Mouse (Mus musculus) midbrain, embryonic 14.5 days (tissue): ENCODE results near the gene Stk32c. TPM values are rescaled to one million over a fixed set of nuclear protein-coding genes. Genes with fewer than 3 reads are reported as not detected.
A peak's percentile ranks its signal among the peaks of the same experiment; 100 is the strongest.

Experiments used
- ATAC-seq: fragments of 200-750 bp; cut with Nextera tagmentation; 2 replicates; pipeline ENCODE4 v1.8.0; 2017; ENCODE audit warnings: moderate number of reproducible peaks, moderate library complexity; ENCODE audit not compliant: low FRiP score, low TSS enrichment
- DNase-seq: peaks from one replicate; pipeline ENCODE4 v3.0.0-alpha.2; 2015
- H3K27ac ChIP-seq: fragments of 300-500 bp; sonication (generic); replicated peaks from 2 replicates; pipeline ENCODE4 v1.5.1; 2014; ENCODE audit warnings: mild to moderate bottlenecking, low read depth, low read length, moderate library complexity
- H3K27me3 ChIP-seq: fragments of 300-500 bp; sonication (generic); 2 replicates; pipeline ENCODE4 v1.6.1; 2014; ENCODE audit warnings: low read length, control low read depth, mixed read lengths; ENCODE audit not compliant: control insufficient read depth, insufficient read depth
- H3K36me3 ChIP-seq: fragments of 300-500 bp; sonication (generic); 2 replicates; pipeline ENCODE4 v1.6.1; 2014; ENCODE audit warnings: low read length, control low read depth; ENCODE audit not compliant: control insufficient read depth, insufficient read depth
- H3K4me1 ChIP-seq: fragments of 300-500 bp; sonication (generic); 2 replicates; pipeline ENCODE4 v1.6.1; 2014; ENCODE audit warnings: mild to moderate bottlenecking, antibody characterized with exemption, low read length, control low read depth; ENCODE audit not compliant: control insufficient read depth, insufficient read depth
- H3K4me2 ChIP-seq: fragments of 300-500 bp; sonication (generic); 2 replicates; pipeline ENCODE4 v1.6.1; 2014; ENCODE audit warnings: mild to moderate bottlenecking, low read length, moderate library complexity
- H3K4me3 ChIP-seq: fragments of 300-500 bp; sonication (generic); replicated peaks from 2 replicates; pipeline ENCODE4 v1.5.1; 2014; ENCODE audit warnings: low read depth, low read length
- H3K9ac ChIP-seq: fragments of 300-500 bp; sonication (generic); replicated peaks from 2 replicates; pipeline ENCODE4 v1.6.1; 2014; ENCODE audit warnings: mild to moderate bottlenecking, low read length, moderate library complexity
- H3K9me3 ChIP-seq: fragments of 300-500 bp; sonication (generic); 2 replicates; pipeline ENCODE4 v1.6.1; 2016; ENCODE audit warnings: low read length, control low read depth, mixed read lengths; ENCODE audit not compliant: control insufficient read depth
- WGBS: fragments of 180-500 bp; shearing (Covaris S2); extraction: QIAGEN DNeasy Blood & Tissue Kit; methylation state at CpG from one replicate; pipeline ENCODE4 v1.1.7; 2014; 5-methylcytosine and 5-hydroxymethylcytosine counted together
- polyA plus RNA-seq: library from polyadenylated mRNA; unstranded; fragments of >200 nt; fragmentation: Nextera tagmentation; extraction: Ambion mirVana; gene quantifications from 2 replicates; pipeline ENCODE4 v1.2.1, GENCODE M21; 2014

Stk32c gene
- polyA plus RNA-seq, 1 experiment from 2014 or later: 0.99 TPM

DNA sequence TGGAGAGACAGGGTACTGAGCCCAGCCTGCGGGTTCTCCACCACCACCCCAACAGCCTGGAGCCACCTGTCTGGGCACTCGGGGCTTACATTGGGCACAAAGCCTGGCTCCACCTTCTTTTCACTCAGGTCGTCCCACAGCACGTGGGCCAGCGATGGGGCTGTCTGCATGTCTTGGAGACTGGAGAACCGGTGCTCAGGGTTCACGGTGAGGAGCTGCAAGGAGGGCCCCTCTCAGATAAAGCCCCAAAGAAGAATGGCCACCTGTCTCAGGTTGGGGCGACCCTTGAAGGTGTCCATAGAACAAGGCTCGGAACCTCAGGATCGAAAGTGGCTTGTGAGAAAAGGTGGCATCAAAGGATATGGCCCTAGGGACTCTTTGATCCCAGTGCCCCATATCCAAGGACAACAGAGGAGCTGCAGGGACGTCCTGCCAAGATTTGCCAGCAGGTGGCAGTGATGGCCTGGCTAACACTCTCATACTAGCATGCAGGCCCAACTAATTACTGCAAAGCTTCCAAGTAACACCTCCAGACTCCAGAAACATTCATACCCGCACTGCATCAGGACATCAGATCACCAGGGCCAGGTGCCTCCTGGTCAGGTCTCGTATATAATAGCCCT lies 93.8 kb downstream of the Stk32c start:
- WGBS: 42% methylated on average over 13 of the region's 13 CpGs
- no peak overlapping the region for H3K9ac ChIP-seq

DNA sequence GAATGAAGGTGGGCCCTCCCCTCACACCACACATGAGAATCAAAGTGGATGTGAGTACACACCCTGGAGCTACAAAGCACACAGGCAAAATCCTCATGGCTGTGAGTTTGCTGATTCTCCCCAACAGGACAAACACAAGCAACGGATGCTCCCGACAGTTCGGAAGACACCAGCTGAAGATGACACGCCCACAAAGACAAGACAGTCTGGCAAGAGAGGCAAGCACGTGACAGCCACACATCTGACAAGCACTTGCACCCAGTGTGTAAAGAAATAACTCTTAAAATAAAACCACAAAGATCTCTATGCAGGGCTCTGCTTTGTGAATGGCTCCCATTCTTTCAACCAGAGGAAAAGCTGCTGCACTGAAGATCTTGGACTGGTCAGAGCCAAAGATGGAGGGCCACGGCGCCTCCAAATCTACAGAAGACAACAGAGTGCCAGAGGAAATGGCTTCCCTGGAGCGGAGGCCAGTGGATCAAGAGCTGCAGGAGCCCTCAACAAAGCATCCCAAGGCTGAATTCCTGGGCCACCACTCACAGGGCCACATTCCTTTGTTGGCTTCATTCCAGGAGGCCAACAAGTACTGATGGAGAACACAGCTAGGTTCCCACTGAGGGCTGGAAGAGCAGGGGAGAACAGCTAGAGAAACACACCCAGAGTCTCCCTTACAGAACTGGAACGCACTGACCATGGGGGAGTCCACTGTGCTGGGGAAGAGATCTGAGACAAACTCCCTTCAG lies 105.0 kb downstream of the Stk32c start:
- Histone ChIP-seq H3K4me2 (no peak overlapping the region), H3K4me1 (no peaks in the 10 kb centered on the region), H3K27ac (no peak overlapping the region), H3K27me3 (no peaks in the 10 kb centered on the region), H3K9ac (no peak overlapping the region), H3K9me3 (no peaks in the 10 kb centered on the region), H3K36me3 (no peaks in the 10 kb centered on the region), H3K4me3 (no peak overlapping the region)
- ATAC-seq (no peak), DNase-seq (no peak)
- WGBS: 88% methylated on average over 9 of the region's 9 CpGs

More for the DNA sequence above, 93.8 kb downstream of the Stk32c start:
- Histone ChIP-seq H3K27me3 (no peaks in the 10 kb centered on the region), H3K4me3 (no peak overlapping the region), H3K4me2 (no peak overlapping the region), H3K27ac (no peak overlapping the region), H3K9me3 (no peaks in the 10 kb centered on the region), H3K4me1 (no peaks in the 10 kb centered on the region), H3K36me3 (no peaks in the 10 kb centered on the region)
- DNase-seq (peak; percentile 92), ATAC-seq (peak; percentile 48; the same call in 1 of the 2 replicates)

DNA sequence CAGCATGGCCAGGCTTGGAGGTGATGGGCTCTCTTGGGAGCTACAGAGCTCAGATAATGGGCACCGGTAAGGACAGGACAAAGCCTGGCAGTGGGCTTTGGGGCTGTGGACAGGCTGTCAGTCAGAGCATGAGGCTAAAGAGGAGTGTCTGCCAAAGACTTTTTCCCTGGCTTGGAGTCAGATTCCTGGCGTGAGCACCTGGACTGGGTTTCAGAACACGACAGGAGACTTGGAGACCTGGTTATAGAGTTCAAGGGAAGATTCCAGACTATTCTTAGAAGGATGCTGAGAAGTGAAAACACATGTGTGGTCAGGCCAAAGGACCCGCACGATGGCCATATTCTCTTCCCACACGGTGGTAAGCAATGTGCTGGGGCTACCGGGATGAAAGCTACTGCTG lies 107.4 kb downstream of the Stk32c start:
- 88% methylated on average over 7 of the region's 7 CpGs for WGBS
- no peak overlapping the region for H3K27ac ChIP-seq

DNA sequence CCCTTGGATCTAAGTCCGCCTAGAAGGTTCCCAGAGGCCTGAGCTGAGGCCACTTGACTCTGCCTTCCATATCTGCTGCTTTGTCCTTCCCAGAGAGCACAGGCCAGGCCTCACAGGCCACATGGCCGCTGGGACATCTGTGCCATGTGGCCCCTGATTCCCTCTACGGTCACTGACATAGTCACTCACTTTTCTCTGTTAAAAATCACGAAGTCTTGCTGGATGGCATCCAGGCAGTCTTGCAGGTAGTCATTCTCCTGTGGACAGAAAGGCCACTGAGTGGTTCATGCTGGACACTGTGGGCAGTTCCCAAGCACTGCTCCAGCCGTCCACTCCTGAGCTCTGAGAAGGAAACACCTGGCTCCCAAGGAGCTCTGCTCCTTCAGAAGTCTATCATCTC lies 108.0 kb downstream of the Stk32c start:
- Histone ChIP-seq H3K27me3 (no peaks in the 10 kb centered on the region), H3K9me3 (no peaks in the 10 kb centered on the region), H3K27ac (no peak overlapping the region), H3K9ac (no peak overlapping the region), H3K4me1 (no peaks in the 10 kb centered on the region), H3K4me2 (no peak overlapping the region), H3K36me3 (peaks cover 17% of the 10 kb centered on the region), H3K4me3 (no peak overlapping the region)
- ATAC-seq (no peak), DNase-seq (no peak)
- 81% methylated on average over 5 of the region's 5 CpGs for WGBS

More for the DNA sequence above, 107.4 kb downstream of the Stk32c start:
- Histone ChIP-seq H3K36me3 (peaks cover 10% of the 10 kb centered on the region), H3K9me3 (no peaks in the 10 kb centered on the region), H3K4me1 (no peaks in the 10 kb centered on the region), H3K9ac (no peak overlapping the region), H3K4me2 (no peak overlapping the region), H3K27me3 (no peaks in the 10 kb centered on the region), H3K4me3 (no peak overlapping the region)
- ATAC-seq (no peak), DNase-seq (no peak)

DNA sequence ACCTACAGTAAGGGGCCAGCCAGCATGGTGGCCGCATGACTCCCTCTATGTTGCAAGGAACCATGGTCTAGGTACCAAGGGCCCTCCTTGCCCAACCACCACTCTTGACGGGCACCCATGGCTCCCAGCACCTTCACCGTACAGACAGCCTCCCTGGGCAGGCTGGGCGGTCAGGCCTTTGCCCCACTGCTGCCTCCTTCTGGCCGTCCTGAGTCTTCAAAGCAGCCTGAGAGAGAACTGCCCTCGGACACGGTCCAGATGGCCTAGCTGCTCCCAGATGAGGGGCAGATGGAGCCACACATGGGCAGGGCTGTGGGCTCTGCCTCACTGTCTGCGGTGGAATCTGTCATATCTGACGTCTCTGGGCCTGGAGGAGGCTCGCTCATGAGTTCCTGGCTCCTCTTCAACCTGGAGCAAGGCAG lies 109.1 kb downstream of the Stk32c start:
- peak; percentile 57; the same call in 1 of the 2 replicates for ATAC-seq

DNA sequence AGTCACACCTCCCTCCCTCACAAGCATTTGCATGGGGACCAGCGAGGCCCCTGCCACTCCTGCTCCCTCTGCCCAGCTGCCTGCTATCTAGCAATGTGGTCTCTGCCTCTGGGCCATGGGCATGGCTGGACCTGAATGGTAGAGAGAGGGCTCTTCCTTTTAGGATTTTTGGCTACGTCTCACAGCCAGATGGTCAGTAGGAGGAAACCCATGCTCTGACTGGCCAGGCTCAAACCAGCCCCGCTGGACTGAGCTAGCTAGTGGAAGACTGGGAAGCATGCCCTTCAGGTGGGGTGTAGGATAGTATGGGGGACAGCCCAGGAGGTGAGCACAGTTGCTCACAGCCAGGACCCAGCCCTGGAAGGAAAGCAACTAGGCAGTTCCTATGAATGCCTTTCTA lies 111.3 kb downstream of the Stk32c start:
- H3K27ac ChIP-seq: no peak overlapping the region
- no peaks in the 10 kb centered on the region for H3K27me3 ChIP-seq
- 78% methylated on average over 3 of the region's 3 CpGs for WGBS

More for the DNA sequence above, 109.1 kb downstream of the Stk32c start:
- no peak overlapping the region for H3K4me3 ChIP-seq
- no peaks in the 10 kb centered on the region for H3K27me3 ChIP-seq
- DNase-seq: no peak
- 67% methylated on average over 10 of the region's 10 CpGs for WGBS
- no peak overlapping the region for H3K9ac ChIP-seq
- no peaks in the 10 kb centered on the region for H3K9me3 ChIP-seq
- no peak overlapping the region for H3K27ac ChIP-seq
- H3K4me2 ChIP-seq: no peak overlapping the region
- H3K4me1 ChIP-seq: no peaks in the 10 kb centered on the region
- H3K36me3 ChIP-seq: peaks cover 26% of the 10 kb centered on the region

DNA sequence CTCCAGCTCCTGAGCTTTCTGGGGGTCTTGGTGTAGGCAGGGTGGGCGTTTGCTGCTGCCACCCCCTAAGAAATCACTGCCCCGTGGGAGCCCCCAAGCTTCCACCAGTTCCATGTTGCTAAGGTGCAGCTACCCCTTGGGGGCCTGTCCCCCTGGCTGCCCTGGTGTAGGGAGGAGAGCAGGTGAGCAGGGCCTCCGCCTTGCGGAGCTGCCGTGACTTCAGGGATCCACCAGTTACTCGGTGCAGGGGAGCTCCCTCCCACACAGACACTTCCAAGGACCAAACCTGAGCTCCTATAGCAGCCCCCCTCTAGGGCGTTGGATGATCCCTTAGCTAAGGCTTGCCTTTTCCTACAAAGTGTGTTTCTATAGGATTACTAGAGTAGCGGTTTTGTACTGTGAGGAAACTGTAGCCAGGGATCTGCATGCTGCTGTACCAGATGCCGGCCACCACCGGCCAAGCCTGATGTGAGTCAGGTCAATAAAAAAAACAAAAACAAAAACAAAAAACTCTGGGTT lies 111.8 kb downstream of the Stk32c start:
- DNase-seq (no peak), ATAC-seq (no peak)
- Histone ChIP-seq H3K27me3 (no peaks in the 10 kb centered on the region), H3K4me3 (no peak overlapping the region), H3K4me2 (no peak overlapping the region), H3K36me3 (peaks cover 47% of the 10 kb centered on the region), H3K27ac (no peak overlapping the region), H3K9me3 (no peaks in the 10 kb centered on the region), H3K9ac (no peak overlapping the region), H3K4me1 (no peaks in the 10 kb centered on the region)
- 74% methylated on average over 10 of the region's 10 CpGs for WGBS

More for the DNA sequence above, 111.3 kb downstream of the Stk32c start:
- no peak overlapping the region for H3K9ac ChIP-seq
- peaks cover 42% of the 10 kb centered on the region for H3K36me3 ChIP-seq
- H3K4me3 ChIP-seq: no peak overlapping the region
- H3K9me3 ChIP-seq: no peaks in the 10 kb centered on the region
- ATAC-seq (no peak), DNase-seq (no peak)
- H3K4me2 ChIP-seq: no peak overlapping the region
- H3K4me1 ChIP-seq: no peaks in the 10 kb centered on the region

DNA sequence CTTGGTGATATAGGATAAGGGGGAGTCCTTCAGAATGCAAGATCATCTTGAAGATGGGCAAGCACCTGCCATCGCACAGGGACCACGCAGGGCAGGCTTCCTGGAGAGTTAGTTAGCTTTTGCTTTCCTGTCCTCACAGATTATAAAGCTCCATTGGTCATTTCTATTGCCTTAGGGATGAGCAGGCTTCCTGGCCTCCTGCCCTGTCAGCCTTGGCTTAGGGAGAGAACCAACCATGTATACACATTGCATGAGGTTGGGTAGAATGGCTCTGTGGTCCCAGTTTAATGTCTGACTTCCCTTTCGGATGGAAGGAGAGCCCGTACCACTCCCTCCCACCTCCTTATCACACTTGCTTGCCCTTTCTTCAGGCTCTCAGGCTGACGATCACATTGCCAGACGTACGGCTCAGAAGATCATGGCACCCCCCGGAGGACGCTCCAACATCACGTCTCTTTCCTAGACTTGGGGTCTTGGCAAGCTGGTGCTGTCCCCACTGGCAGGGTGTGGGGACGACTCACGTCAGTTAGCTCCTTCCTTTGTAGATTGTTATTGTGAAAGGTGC lies 112.5 kb downstream of the Stk32c start:
- DNase-seq (no peak), ATAC-seq (no peak)
- 71% methylated on average over 12 of the region's 12 CpGs for WGBS
- H3K27ac ChIP-seq: no peak overlapping the region
- no peaks in the 10 kb centered on the region for H3K27me3 ChIP-seq
- peaks cover 53% of the 10 kb centered on the region for H3K36me3 ChIP-seq
- H3K4me1 ChIP-seq: no peaks in the 10 kb centered on the region
- H3K9me3 ChIP-seq: no peaks in the 10 kb centered on the region
- H3K9ac ChIP-seq: no peak overlapping the region
- no peak overlapping the region for H3K4me2 ChIP-seq
- no peak overlapping the region for H3K4me3 ChIP-seq
